Mouse (Mus musculus) CH12.LX (cell line): ENCODE results near the gene Elovl6. TPM values are rescaled to one million over a fixed set of nuclear protein-coding genes. Genes with fewer than 3 reads are reported as not detected.

Source experiments
- DNase-seq: peaks from one replicate; pipeline ENCODE4 v3.0.0-alpha.2; 2013; ENCODE audit errors: extremely low read depth
- H3K27ac ChIP-seq: 2 replicates; pipeline ENCODE4 v1.5.1; 2012; ENCODE audit warnings: low read depth, mild to moderate bottlenecking, control low read depth, moderate library complexity; ENCODE audit not compliant: insufficient read depth
- H3K27me3 ChIP-seq: replicated peaks from 2 replicates; pipeline ENCODE3; 2012; ENCODE audit warnings: inconsistent platforms
- H3K36me3 ChIP-seq, 2 experiments: replicated peaks in 1 of 2; 2 replicates each; pipeline versions ENCODE3 to v1.6.1; 2012; ENCODE audit warnings: inconsistent platforms in 1 of 2, low read length in 1 of 2, mild to moderate bottlenecking in 1 of 2, mixed read lengths in 1 of 2, moderate library complexity in 1 of 2; ENCODE audit not compliant: control insufficient read depth in 1 of 2, insufficient read depth in 1 of 2
- H3K4me1 ChIP-seq, 2 experiments: 2 replicates each; pipeline ENCODE4 v1.6.1; 2012; ENCODE audit warnings: inconsistent platforms in 1 of 2, moderate library complexity in 1 of 2; ENCODE audit not compliant: insufficient read depth in 2 of 2, control insufficient read depth in 1 of 2
- H3K4me2 ChIP-seq: 2 replicates; pipeline ENCODE4 v1.6.1; 2012; ENCODE audit warnings: low read depth, mild to moderate bottlenecking, control low read depth; ENCODE audit not compliant: poor library complexity, insufficient read depth, severe bottlenecking
- H3K4me3 ChIP-seq, 3 experiments: fragments of 150-350 bp in 1 of 3; sonication (generic) in 1 of 3; replicated peaks in 1 of 3; 2 replicates each; pipeline versions ENCODE3 to v1.5.1; 2011 to 2012; ENCODE audit warnings: low read depth in 2 of 3, low read length in 2 of 3, mild to moderate bottlenecking in 2 of 3, moderate library complexity in 2 of 3, control low read depth in 1 of 3, improper control_type of control experiment in 1 of 3, inconsistent platforms in 1 of 3, mixed read lengths in 1 of 3; ENCODE audit not compliant: poor library complexity in 1 of 3
- H3K79me2 ChIP-seq: replicated peaks from 2 replicates; pipeline ENCODE4 v1.6.1; 2012; ENCODE audit warnings: mild to moderate bottlenecking, moderate library complexity; ENCODE audit not compliant: control insufficient read depth, poor library complexity, insufficient read depth, severe bottlenecking; ENCODE audit errors: extremely low read depth
- H3K9ac ChIP-seq: 2 replicates; pipeline ENCODE4 v1.6.1; 2012; ENCODE audit warnings: low read depth, mild to moderate bottlenecking, control low read depth, moderate library complexity; ENCODE audit not compliant: insufficient read depth
- H3K9me3 ChIP-seq: replicated peaks from 2 replicates; pipeline ENCODE3; 2012; ENCODE audit warnings: low read length, inconsistent platforms, mixed read lengths
- BHLHE40 ChIP-seq: IDR thresholded peaks from 2 replicates; pipeline ENCODE4 v1.6.1; 2011; ENCODE audit warnings: mild to moderate bottlenecking, low read depth, low read length, improper control_type of control experiment
- CHD1 ChIP-seq: IDR thresholded peaks from 2 replicates; pipeline ENCODE4 v1.6.1; 2012; ENCODE audit warnings: low read depth, low read length, improper control_type of control experiment, inconsistent platforms
- CTCF ChIP-seq, 2 experiments: IDR thresholded peaks in 1 of 2; conservative IDR thresholded peaks in 1 of 2; 2 replicates each; pipeline ENCODE4 v1.5.1; 2011 to 2012; ENCODE audit warnings: low read depth in 2 of 2, low read length in 2 of 2, improper control_type of control experiment in 1 of 2, inconsistent platforms in 1 of 2, mild to moderate bottlenecking in 1 of 2, moderate library complexity in 1 of 2
- E2F4 ChIP-seq: IDR thresholded peaks from 2 replicates; pipeline ENCODE4 v1.6.1; 2011; ENCODE audit warnings: low read depth, low read length, improper control_type of control experiment; ENCODE audit not compliant: insufficient replicate concordance
- ELF1 ChIP-seq: IDR thresholded peaks from 2 replicates; pipeline ENCODE4 v1.6.1; 2014; ENCODE audit warnings: low read depth, mild to moderate bottlenecking, inconsistent platforms, low read length, improper control_type of control experiment
- EP300 ChIP-seq: IDR thresholded peaks from 2 replicates; pipeline ENCODE4 v1.6.1; 2011; ENCODE audit warnings: low read length, improper control_type of control experiment
- GABPA ChIP-seq: IDR thresholded peaks from 2 replicates; pipeline ENCODE4 v1.6.1; 2012; ENCODE audit warnings: low read depth, low read length, improper control_type of control experiment, inconsistent platforms; ENCODE audit not compliant: insufficient replicate concordance
- JUN ChIP-seq: IDR thresholded peaks from 2 replicates; pipeline ENCODE4 v1.6.1; 2011; ENCODE audit warnings: low read depth, mild to moderate bottlenecking, low read length, improper control_type of control experiment, moderate library complexity; ENCODE audit not compliant: insufficient read depth
- JUND ChIP-seq: conservative IDR thresholded peaks from 2 replicates; pipeline ENCODE4 v1.6.1; 2011; ENCODE audit warnings: low read depth, low read length, improper control_type of control experiment
- MAFK ChIP-seq: IDR thresholded peaks from 2 replicates; pipeline ENCODE4 v1.6.1; 2011; ENCODE audit warnings: low read length, improper control_type of control experiment; ENCODE audit not compliant: insufficient replicate concordance
- MAX ChIP-seq: IDR thresholded peaks from 2 replicates; pipeline ENCODE4 v1.6.1; 2011; ENCODE audit warnings: low read length, improper control_type of control experiment
- MAZ ChIP-seq: IDR thresholded peaks from 2 replicates; pipeline ENCODE4 v1.6.1; 2012; ENCODE audit warnings: low read depth, mild to moderate bottlenecking, inconsistent platforms, low read length, improper control_type of control experiment, moderate library complexity
- MEF2A ChIP-seq: IDR thresholded peaks from 2 replicates; pipeline ENCODE4 v1.6.1; 2014; ENCODE audit warnings: low read depth, mild to moderate bottlenecking, inconsistent platforms, low read length, improper control_type of control experiment, borderline replicate concordance
- MYC ChIP-seq: IDR thresholded peaks from 2 replicates; pipeline ENCODE4 v1.6.1; 2011; ENCODE audit warnings: low read depth, mild to moderate bottlenecking, improper control_type of control experiment, low read length
- NELFE ChIP-seq: IDR thresholded peaks from 2 replicates; pipeline ENCODE4 v1.6.1; 2011; ENCODE audit warnings: low read depth, low read length, improper control_type of control experiment
- PAX5 ChIP-seq: IDR thresholded peaks from 2 replicates; pipeline ENCODE4 v1.6.1; 2012; ENCODE audit warnings: low read length, inconsistent platforms, mixed read lengths
- POLR2A ChIP-seq: IDR thresholded peaks from 2 replicates; pipeline ENCODE4 v1.6.1; 2011; ENCODE audit warnings: low read depth, mild to moderate bottlenecking, improper control_type of control experiment, low read length
- POLR2AphosphoS2 ChIP-seq: IDR thresholded peaks from 2 replicates; pipeline ENCODE4 v1.6.1; 2011; ENCODE audit warnings: low read depth, low read length, improper control_type of control experiment
- RAD21 ChIP-seq: IDR thresholded peaks from 2 replicates; pipeline ENCODE4 v1.6.1; 2011; ENCODE audit warnings: low read depth, mild to moderate bottlenecking, low read length, improper control_type of control experiment, moderate library complexity
- SMC3 ChIP-seq: IDR thresholded peaks from 2 replicates; pipeline ENCODE4 v1.6.1; 2011; ENCODE audit warnings: low read depth, low read length, improper control_type of control experiment
- TCF12 ChIP-seq: IDR thresholded peaks from 2 replicates; pipeline ENCODE4 v1.6.1; 2014; ENCODE audit warnings: low read depth, mild to moderate bottlenecking, inconsistent platforms, low read length, improper control_type of control experiment
- UBTF ChIP-seq: IDR thresholded peaks from 2 replicates; pipeline ENCODE4 v1.6.1; 2012; ENCODE audit warnings: low read depth, mild to moderate bottlenecking, inconsistent platforms, low read length, improper control_type of control experiment, moderate library complexity
- USF2 ChIP-seq: conservative IDR thresholded peaks from 2 replicates; pipeline ENCODE4 v1.6.1; 2011; ENCODE audit warnings: low read depth, low read length, improper control_type of control experiment
- ZC3H11A ChIP-seq: IDR thresholded peaks from 2 replicates; pipeline ENCODE4 v1.6.1; 2012; ENCODE audit warnings: low read depth, mild to moderate bottlenecking, inconsistent platforms, low read length, improper control_type of control experiment
- ZNF384 ChIP-seq: IDR thresholded peaks from 2 replicates; pipeline ENCODE4 v1.6.1; 2012; ENCODE audit warnings: low read depth, low read length, improper control_type of control experiment, inconsistent platforms
- dilution Hi-C: fragments of 300-500 bp; cut with MboI; formaldehyde crosslinking; loops from 2 replicates; pipeline ENCODE4 v1.14.3; 2020; ENCODE audit warnings: low sequenced_read_pairs; ENCODE audit not compliant: extremely low pct_unique_long_range_greater_than_20kb, extremely low pct_ligation_motif_present
- in situ Hi-C: fragments of 300-500 bp; cut with MboI; formaldehyde crosslinking; loops from 3 replicates; pipeline ENCODE4 v1.14.3; 2019; ENCODE audit warnings: low sequenced_read_pairs, low pct_ligation_motif_present, low pct_unique_long_range_greater_than_20kb, mixed read lengths
- polyA plus RNA-seq: library from polyadenylated mRNA; unstranded; fragments of >175 nt; gene quantifications from 2 replicates; pipeline ENCODE4 v1.2.1, GENCODE M21; 2012; ENCODE audit warnings: low read depth; ENCODE audit not compliant: insufficient read length
- total RNA-seq, 2 experiments: library from RNA; depleted of rRNA; stranded (reverse); fragments of 300-350 nt in 1 of 2; fragments of >200 nt in 1 of 2; gene quantifications; 2 replicates each; pipeline ENCODE4 v1.2.3; 2012 to 2014

Gene Elovl6
- total and polyA plus RNA-seq, 3 experiments = 1.7 to 6.8 (median 6.0) TPM

GRCm38 (mm10) chr3:129587916-129588315, 55.8 kb downstream of the Elovl6 start:
- peaks cover 0 to 4% of the 10 kb centered on the region in 2 experiments for H3K36me3 ChIP-seq
- no peak overlapping the region; the same call in 1 of the 2 replicates for H3K9ac ChIP-seq
- H3K4me2 ChIP-seq = no peak overlapping the region
- H3K4me1 ChIP-seq = peaks cover 4 to 18% of the 10 kb centered on the region in 2 experiments
- H3K9me3 ChIP-seq = no peaks in the 10 kb centered on the region
- DNase-seq = no peak
- in situ Hi-C loops (no loop called here), dilution Hi-C loops (no loop called here)
- H3K79me2 ChIP-seq = no peaks in the 10 kb centered on the region
- no peaks in the 10 kb centered on the region for H3K27me3 ChIP-seq
- no peak for TF ChIP-seq BHLHE40
- TF ChIP-seq ELF1 = no peak
- TF ChIP-seq MAX = no peak
- no peak for TF ChIP-seq EP300
- no peak for TF ChIP-seq CTCF (conservative IDR thresholded peaks at IDR 0.05 in 1 of 2, IDR thresholded peaks at IDR 0.05 in 1 of 2; ENCODE audit: low read depth in 2 of 2, low read length in 2 of 2)
- no peak for TF ChIP-seq MAZ
- no peak for TF ChIP-seq ZNF384
- TF ChIP-seq E2F4 = no peak
- no peak for TF ChIP-seq JUN
- TF ChIP-seq MEF2A = no peak
- no peak for TF ChIP-seq POLR2A
- TF ChIP-seq JUND = no peak
- TF ChIP-seq ZC3H11A = no peak
- no peak for TF ChIP-seq UBTF
- TF ChIP-seq POLR2AphosphoS2 = no peak
- TF ChIP-seq SMC3 = no peak
- no peak for TF ChIP-seq MAFK
- TF ChIP-seq, all 38 proteins: peak for 0
- H3K4me3 ChIP-seq = no peak overlapping the region
- H3K27ac ChIP-seq = no peak overlapping the region

GRCm38 (mm10) chr3:129588753-129589152, 56.6 kb downstream of the Elovl6 start:
- Histone ChIP-seq H3K9ac (no peak overlapping the region), H3K79me2 (no peaks in the 10 kb centered on the region), H3K9me3 (no peaks in the 10 kb centered on the region), H3K27ac (no peak overlapping the region), H3K4me1 (peaks cover 4 to 18% of the 10 kb centered on the region in 2 experiments), H3K4me3 (no peak overlapping the region), H3K4me2 (no peak overlapping the region), H3K36me3 (peaks cover 0 to 4% of the 10 kb centered on the region in 2 experiments), H3K27me3 (no peaks in the 10 kb centered on the region)
- dilution Hi-C loops = no loop called here
- in situ Hi-C loops = no loop called here
- peak; percentile 8 for DNase-seq
- TF ChIP-seq USF2 (no peak), PAX5 (no peak), RAD21 (no peak), UBTF (no peak), ZC3H11A (no peak), CHD1 (no peak), GABPA (no peak), SMC3 (no peak), BHLHE40 (no peak), ZNF384 (no peak), MAFK (no peak), MAX (no peak), MYC (no peak), JUND (no peak), TCF12 (no peak), NELFE (no peak)
